Mouse (Mus musculus) effector memory CD4-positive, alpha-beta T cell, adult 5 months (primary cell): ENCODE measurements around the gene Dhrs7b. TPM values are rescaled to one million over a fixed set of nuclear protein-coding genes. Genes with fewer than 3 reads are reported as not detected.

ENCODE experiments used
- polyA plus RNA-seq: library from polyadenylated mRNA; unstranded; fragments of 100-300 nt; shearing (Covaris generic); gene quantifications from one replicate; pipeline ENCODE4 v1.2.1, GENCODE M21; 2017

Gene Dhrs7b
- 15.5 TPM for polyA plus RNA-seq

GRCm38 (mm10) chr11:60830433-60831052 is at the start of gene Dhrs7b:
TSS of gene Dhrs7b (plus strand) at chr11:60830631.

DNA sequence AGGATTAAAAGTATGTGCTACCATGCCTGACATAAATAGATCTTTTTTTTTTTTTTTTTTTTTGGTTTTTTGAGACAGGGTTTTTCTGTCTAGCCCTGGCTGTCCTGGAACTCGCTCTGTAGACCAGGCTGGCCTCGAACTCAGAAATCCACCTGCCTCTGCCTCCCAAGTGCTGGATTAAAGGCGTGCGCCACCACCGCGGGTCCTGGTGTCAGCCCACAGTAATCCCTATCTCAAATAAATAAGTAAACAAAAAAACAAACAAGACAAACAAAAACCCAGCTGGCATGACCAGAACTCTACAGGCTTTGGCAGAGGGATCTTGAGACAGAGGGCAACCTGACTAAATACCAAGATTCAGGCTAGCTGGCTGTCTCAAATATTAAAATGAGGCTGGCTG is 18.8 kb upstream of the Dhrs7b start, which contains the start of gene Shmt1:
Gene Shmt1, minus strand, starts transcription at position 101 of the 400 bp plus-strand sequence.

GRCm38 (mm10) chr11:60878675-60879294 is 48.4 kb downstream of the Dhrs7b start, which contains the start of gene Tmem11:
TSS of gene Tmem11 (minus strand) at chr11:60879272.

Other genes with a start within 250 kb of the Dhrs7b start
- gene Llgl1, start 130.9 kb upstream of the Dhrs7b start, polyA plus RNA-seq: 30.8 TPM
- gene Flii, start 103.4 kb upstream of the Dhrs7b start, polyA plus RNA-seq: 150 TPM
- gene Mief2, start 102.2 kb upstream of the Dhrs7b start, polyA plus RNA-seq: 12.4 TPM
- 17.7 TPM for gene Top3a, start 53.3 kb upstream of the Dhrs7b start, polyA plus RNA-seq
- gene Smcr8, start 53.1 kb upstream of the Dhrs7b start, polyA plus RNA-seq: 12.6 TPM
- gene Shmt1, start 18.9 kb upstream of the Dhrs7b start, polyA plus RNA-seq: 5.4 TPM
- 43.5 TPM for gene Tmem11, start 48.6 kb downstream of the Dhrs7b start, polyA plus RNA-seq
- gene Natd1, start 84.1 kb downstream of the Dhrs7b start, polyA plus RNA-seq: 5.1 TPM
- gene Map2k3, start 101.4 kb downstream of the Dhrs7b start, polyA plus RNA-seq: 171 TPM
- gene Kcnj12, start 191.9 kb downstream of the Dhrs7b start, polyA plus RNA-seq: not detected